Mouse (Mus musculus) layer of hippocampus, adult 9-10 months (tissue): Measurements from ENCODE around the gene Tnrc18.

ENCODE experiments used
- DNase-seq: peaks from one replicate; pipeline ENCODE4 v3.0.0; 2022; ENCODE audit warnings: low spot score

The Tnrc18 gene

GRCm38 (mm10) chr5:142723520-142724133 lies 93.8 kb downstream of the Tnrc18 start:
- peak; percentile 38 for DNase-seq

DNA sequence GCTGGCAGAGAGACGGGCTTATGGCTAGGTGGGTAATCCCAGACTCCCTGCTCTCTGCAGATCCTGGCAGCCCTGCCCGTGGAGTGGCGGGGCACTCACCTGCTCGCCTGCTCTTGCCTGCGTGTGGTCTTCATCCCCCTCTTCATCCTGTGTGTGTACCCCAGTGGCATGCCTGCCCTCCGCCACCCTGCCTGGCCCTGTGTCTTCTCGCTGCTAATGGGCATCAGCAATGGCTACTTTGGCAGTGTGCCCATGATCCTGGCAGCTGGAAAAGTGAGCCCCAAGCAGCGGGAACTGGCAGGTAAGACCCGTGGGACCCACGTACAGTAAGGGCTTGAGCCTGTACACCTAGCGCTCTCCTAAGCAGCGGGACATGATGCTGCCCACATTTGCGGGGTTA lies 97.6 kb downstream of the Tnrc18 start:
- no peak for DNase-seq

DNA sequence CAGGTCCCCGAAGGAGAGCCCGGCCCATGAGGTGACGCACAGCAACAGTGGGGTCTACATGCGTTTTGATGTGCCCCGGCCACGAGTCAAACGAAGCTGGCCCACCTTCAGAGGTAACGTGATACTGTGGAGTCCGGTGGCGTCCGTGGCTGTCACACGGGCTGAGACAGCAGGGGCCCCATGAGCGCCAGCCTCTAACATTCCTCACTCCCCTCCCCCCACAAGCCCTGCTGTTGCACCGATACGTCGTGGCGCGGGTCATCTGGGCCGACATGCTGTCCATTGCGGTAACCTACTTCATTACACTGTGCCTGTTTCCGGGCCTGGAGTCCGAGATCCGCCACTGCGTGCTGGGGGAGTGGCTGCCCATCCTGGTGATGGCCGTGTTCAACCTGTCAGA lies 99.0 kb downstream of the Tnrc18 start:
- DNase-seq = no peak

GRCm38 (mm10) chr5:142718037-142718436 lies 99.4 kb downstream of the Tnrc18 start:
- DNase-seq = peak; percentile 77

DNA sequence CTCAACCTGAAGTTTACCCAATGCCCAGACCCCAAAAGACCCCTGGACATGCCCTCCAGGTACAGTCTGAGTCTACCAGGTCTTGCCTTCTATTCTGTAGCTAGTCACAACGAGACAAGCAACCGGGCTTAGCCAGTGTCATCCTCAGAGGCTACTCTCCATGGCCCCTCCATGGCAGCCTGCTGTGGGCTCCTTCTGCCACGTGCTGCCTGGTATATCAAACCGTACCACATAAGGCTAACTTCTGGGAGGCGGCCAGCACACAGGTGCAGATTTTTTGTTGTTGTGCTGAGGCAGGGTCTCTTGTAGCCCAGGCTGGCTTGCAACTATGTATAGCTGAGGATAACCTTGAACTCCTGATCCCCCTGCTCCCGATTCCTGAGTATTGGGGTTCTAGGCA lies 101.4 kb downstream of the Tnrc18 start:
- DNase-seq = no peak

- DNase-seq = no peak
These were observed 102.4 kb downstream of the Tnrc18 start for GRCm38 (mm10) chr5:142715059-142715458.

DNA sequence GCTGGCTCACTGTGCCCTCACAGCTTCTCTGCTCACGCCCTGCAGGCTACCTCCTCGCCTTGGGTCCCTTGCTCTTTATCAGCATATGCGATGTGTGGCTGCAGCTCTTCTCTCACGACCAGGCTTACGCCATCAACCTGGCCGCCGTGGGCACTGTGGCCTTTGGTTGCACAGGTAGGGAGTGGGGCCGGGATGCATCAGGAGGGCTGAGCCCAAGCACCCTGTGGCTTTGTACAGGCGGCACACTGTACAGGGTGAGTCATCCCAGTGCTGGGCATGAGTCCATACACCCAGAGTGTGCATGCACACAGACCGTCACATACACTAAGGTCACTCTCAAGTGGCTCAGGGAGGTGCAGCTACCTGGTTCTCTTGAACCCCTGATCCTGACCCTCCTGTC lies 103.5 kb downstream of the Tnrc18 start:
- DNase-seq = no peak

DNA sequence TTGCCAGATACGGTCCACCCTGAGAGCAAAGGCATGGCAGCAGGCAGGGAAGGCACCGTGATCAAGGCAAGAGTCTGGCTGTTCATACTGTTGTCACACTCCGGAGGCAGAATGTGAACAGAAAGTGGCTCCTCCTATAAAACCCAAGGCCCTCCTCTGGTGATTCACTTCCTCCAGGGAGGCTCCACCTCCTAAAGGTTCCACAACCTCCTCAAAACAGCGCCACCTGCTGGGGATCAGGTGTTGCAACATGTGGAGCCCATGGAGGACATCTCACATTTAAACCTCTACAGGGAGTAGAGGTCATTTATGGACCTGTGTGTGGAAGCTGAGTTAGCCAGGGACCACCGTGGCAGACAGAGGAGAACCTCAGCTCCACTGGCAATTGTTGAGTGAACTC lies 105.1 kb downstream of the Tnrc18 start:
- DNase-seq = no peak

DNA sequence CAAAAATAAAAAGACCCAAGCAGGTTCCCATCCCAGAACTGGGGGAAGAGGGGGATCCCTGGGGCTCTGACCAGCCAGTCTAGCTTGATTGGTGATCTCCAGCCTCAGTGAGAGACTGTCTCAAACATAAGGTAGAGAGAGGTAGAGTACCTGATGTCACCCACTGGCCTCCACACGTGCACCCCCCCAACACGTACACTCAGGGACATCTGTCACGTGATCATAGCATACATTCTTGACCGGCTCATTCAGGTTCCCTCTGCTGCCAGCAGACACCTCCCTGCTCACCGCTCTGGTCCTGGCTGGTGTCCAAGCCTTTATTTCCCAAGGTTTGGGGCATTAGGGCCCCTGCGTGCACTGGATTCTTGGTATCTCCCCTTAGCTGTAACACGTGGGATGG lies 108.0 kb downstream of the Tnrc18 start:
- DNase-seq = no peak

GRCm38 (mm10) chr5:142707709-142708108 lies 109.8 kb downstream of the Tnrc18 start:
- DNase-seq = no peak

DNA sequence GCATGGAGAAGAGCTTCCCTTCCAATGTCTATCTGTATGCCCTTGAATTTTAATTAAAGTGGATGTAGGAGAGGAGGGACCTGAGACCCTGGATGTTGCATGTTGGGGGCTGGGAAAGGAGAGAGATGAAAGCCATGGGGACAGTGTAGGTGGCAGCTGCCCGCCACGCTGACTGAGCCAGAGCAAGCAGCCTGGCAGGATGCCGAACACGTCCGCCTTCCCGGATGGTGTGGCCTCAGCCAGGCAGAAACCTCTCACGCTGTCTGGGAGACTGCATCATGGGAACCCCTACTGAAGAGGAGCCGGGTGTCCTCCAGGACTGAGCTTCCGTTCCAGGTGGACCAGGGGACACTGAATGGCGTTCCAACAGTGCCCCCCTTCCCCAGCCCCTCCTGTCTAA lies 113.9 kb downstream of the Tnrc18 start:
- DNase-seq = no peak

GRCm38 (mm10) chr5:142702511-142703138 lies 114.8 kb downstream of the Tnrc18 start:
- no peak for DNase-seq

GRCm38 (mm10) chr5:142701651-142702510 lies 115.6 kb downstream of the Tnrc18 start:
- no peak for DNase-seq

GRCm38 (mm10) chr5:142700842-142701589 lies 116.4 kb downstream of the Tnrc18 start:
- DNase-seq = no peak

DNA sequence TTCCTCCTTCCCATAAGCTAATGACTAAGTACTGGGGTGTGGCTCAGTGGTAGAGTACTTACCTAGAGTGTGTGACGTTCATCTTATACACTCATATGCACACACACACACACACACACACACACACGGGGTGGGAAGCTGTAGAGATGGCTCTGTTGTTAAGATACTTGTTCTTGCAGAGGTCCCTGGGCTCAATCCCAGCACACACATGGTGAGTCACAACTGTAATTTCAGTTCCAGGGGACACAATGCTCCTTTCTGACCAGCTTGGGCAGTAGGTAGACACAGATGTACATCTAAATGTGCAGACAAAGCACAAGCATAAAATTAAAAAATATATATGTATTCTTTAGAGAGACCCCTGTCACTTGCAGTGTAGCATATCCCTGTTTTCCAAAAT lies 119.7 kb downstream of the Tnrc18 start:
- DNase-seq = no peak

- DNase-seq = no peak
These were observed 120.6 kb downstream of the Tnrc18 start for GRCm38 (mm10) chr5:142696865-142697264.

DNA sequence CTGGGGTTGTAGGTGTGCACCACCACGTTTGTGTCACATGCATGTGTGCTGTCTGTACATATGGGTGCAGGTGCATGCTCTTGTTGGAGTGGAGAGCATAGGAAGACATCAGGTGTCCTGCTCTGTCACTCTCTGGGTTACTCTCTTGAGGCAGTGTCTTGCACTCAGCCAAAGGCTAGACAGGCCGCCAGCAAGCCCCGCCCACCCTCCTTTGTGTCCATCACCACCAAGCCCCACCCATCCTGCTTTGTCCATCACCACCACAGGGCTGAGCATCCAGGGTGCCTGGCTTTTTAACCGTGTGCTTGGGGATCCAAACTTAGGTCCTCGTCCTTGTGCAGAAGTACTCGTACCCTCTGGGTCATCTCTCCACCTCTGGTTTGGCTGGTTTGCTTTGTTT lies 121.2 kb downstream of the Tnrc18 start:
- no peak for DNase-seq

DNA sequence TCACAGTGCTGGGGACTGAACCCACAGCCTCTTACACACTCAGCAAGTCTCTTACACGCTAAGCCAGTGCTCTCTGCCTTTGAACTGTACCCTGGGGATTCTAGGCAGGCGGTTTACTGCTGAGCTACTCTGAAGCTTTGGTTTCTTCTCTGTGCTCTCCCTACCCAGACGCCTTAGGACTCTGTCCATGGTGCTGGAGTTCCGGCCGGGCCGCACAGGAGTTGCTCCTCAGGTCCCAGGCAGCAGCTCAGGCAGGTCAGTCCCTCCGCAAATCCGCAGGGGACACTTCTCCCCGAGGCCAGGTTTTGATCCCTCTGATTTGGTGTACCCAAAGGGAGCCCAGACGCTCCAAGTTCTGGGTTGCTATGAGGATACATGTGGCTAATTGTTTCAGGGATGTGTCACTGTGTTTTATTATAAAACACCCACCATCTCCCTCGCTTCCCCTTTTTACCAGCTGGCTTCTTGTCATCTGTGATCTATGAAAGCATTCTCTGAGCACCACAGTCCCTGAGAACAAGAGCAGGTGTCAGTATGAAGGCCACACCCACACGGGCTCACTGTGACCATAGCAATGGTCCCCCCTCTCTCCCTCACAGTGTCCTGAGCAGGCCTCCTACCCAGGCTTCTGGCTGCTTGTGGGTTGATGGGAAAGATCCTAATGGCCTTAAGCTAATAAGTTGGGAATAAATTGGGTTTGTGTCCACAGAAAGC lies 122.7 kb downstream of the Tnrc18 start:
- DNase-seq = peak; percentile 48

DNA sequence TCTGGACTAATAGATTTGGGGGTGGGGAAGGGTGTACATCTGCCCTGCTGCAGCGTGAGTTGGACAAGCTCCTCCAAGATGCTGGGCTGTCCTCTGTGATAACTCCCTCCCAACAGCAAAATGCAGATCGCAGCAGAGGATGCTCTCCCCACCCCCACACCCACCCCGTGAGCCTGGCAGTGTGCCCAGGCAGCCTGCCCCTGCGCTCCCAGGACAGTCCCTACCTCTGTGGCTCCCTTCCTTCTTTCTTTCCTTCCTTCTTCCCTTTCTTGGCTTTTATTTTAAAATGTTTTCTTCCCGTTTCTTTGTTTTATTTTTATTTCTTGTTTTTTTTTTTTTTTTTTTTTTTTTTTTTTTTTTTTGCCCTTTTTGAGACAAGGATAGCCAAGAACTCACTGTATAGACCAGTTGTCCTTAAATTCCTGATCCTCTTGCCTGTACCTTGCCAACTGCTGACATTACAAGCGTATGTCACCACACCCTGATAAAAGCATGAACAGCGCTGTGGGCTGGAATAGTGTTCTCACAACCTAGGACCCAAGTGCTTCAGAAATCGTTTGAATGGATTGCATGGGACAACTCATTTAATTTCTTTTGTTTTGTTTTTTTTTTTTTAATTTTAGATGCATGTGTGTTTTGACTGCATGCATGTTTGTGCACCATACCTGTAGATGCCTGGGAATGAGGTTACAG lies 123.6 kb downstream of the Tnrc18 start:
- no peak for DNase-seq

DNA sequence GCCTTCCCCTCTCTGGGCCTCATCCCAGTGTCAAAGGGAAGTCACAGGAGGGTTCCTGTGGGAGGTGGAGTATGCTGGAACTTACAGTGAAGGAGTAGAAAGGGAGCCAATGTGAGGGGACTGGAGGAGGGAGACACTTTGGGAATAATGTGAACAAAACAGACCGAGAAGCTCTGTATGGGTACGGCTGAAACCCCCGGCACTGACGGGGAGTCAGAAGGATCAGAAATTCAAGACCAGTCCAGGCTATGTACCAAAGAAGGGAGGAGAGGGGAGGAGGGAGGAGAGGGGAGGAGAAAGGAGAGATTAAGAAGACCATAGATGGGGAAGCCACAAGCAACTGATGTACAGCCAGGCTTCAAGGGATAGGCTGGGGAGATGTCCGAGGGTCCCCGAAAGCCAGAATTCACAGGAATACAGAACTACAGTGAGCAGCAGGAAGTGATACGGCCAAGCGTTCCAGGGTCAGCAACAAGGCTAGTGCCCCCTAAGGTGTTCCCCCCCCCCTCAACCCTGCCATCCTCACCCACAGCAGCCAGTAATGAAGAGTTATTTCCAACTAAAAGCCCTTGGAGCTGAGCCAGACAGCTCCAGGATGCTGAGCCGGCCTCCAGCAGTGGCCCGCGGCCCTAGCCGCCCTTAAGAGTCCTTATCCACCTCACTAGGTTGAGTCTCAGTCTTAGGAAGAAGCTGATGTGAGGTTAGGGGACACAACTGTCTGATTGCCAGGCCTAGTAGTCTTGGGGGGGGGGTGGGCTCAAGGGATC lies 124.3 kb downstream of the Tnrc18 start:
- no peak for DNase-seq
